Mouse (Mus musculus) adrenal gland, postnatal 36 days (tissue): Measurements from ENCODE around the gene Vmn2r84. TPM values are rescaled to one million over a fixed set of nuclear protein-coding genes. Genes with fewer than 3 reads are reported as not detected.
"Not testable (repeated sequence)": the region's sequence is repeated elsewhere in the genome, so short reads cannot be mapped to it uniquely, and the experiment has no call there.

Source experiments
- DNase-seq, 2 experiments: peaks; one replicate each; pipeline ENCODE4 v3.0.0; 2021; ENCODE audit warnings: mixed read lengths in 1 of 2
- long read RNA-seq, 2 experiments: library from polyadenylated mRNA; stranded (forward); transcript quantifications; one replicate each; pipeline ENCODE4 v2.0.0; 2021; ENCODE audit warnings: borderline sequencing depth in 2 of 2
- total RNA-seq, 2 experiments: library from RNA; stranded (reverse); gene quantifications; 2 replicates each; pipeline ENCODE4 v1.2.3; 2021

Gene Vmn2r84
- total RNA-seq, result not detected
- long read RNA-seq, experiment 1, result 0 reads
- long read RNA-seq, experiment 2, result 0 reads

- no peak for DNase-seq
These were observed at the start of gene Vmn2r84 for GRCm38 (mm10) chr10:130394232-130394631. Vmn2r84 (minus strand) TSS chr10:130394332.

GRCm38 (mm10) chr10:130434185-130434898, 40.2 kb upstream of the Vmn2r84 start:
- peak; percentile 3 to 12 for DNase-seq

DNA sequence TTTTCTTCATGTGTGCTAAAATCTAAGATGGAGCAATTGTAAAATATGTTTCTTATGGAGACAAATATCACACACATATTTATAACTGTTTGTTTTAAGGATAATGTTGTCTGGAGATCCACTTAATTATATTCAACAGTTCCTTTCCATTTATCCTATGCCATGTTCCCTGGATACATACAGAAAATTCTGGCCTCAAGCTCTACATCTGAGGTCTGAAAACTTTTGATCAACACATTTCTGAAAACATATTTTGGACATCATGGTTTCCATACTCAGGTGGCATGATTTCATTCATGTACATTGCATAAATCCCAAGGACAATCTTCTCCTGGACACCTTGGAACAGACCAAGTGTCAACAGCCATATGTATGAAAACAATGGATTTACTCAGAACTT, 35.5 kb upstream of the Vmn2r84 start, which contains the start of gene Vmn2r85:
Vmn2r85 (minus strand) TSS at position 101 of the 400 bp plus-strand sequence.
- not testable (repeated sequence) for DNase-seq

DNA sequence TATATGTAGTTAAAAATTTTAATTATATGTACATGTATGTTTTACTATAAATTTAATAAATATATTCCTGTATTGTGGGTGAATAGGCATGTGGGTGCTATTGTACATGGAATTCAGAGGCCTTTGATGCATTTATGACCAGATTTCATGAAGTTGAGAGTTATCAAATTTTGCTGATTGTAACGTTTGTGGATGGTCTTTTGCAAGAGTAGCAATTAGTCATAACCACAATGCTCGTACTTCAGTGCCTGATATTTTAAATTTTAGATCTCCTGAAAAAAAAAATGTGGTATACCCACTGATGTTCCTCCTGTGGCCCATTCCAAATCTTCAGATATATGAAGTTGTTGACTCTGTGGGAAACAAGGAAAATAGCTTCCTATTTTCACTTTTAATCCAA, 28.2 kb upstream of the Vmn2r84 start:
- DNase-seq, result not testable (repeated sequence)

DNA sequence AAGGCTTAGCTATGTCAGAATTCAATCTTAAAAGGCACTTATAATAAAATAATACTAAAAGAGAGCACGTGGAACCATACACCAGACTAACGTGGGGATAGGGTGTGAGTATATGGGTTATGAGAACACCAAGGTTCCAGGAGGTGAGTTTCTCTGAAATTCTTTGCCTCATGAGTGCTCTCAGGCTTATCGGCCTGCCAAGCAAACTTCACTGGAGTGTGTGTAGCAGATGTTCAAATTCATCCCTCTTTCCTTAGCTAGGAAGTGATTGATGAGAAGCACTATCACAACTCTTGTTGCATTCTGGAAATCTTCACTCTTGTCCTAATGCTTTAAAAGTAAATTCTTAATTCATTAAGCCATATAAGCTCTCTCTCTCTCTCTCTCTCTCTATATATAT, 26.3 kb upstream of the Vmn2r84 start:
- no peak for DNase-seq

- DNase-seq, result not testable (repeated sequence)
These were observed 25.8 kb upstream of the Vmn2r84 start for GRCm38 (mm10) chr10:130419954-130420353.

DNA sequence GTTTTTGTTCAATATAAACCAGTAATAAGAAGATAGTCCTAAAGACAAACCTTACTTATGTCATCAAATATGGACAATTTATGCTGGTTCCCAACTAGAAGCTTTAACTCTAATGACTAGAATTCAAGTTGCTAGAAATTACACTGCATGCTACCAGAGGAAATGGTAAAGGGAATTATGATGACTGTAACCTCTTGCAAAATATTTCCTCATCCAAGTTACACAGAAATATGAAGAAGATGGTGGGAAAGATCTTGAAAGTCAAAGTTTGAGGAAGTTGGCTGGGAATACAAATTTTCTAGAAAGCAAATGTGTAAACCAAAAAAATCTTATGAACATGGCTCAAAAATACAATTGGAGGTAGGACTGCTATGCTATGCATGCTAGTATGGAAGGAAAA, 22.2 kb upstream of the Vmn2r84 start:
- DNase-seq, result not testable (repeated sequence)

DNA sequence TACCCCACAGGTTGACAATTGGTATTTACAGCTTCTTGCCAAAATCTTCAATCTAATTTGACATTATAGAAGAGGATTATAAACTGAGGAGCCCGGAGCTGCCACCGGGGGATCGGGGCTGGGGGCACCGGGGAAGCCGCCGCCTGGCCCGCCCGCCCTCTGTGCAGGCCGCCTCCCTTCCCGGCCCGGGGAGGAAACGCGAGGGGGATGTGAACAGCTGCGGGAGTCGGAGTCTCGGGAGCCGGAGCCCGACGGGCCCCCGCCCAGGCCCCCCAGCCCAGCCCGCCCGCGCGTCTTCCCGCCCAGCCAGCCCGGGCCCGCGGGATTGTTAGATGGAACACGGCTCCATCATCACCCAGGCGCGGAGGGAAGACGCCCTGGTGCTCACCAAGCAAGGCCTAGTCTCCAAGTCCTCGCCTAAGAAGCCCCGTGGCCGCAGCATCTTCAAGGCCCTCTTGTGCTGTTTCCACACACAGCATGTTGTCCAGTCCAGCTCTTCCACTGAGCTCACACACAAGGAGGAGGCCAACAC, 18.1 kb upstream of the Vmn2r84 start:
- DNase-seq, result not testable (repeated sequence)

DNA sequence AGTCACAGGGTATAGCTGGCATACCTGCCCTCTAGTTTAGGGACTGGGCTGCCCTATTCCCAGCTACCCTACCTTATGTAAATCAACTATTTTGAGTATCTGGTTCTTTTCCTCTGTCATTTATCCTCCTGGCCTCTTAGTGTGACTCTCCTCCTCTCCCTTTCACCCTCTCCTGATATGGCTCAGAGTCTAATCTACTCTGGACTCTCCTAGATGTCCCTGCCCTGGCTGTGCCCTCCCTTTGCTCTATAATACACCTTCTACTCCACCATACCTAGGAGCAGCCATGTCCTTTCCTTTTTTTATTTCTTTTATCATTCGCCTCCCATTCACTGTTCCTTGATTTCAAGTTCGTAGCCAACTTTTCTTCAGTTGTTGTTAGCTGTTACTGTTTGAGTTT, 19.0 kb downstream of the Vmn2r84 start:
- no peak for DNase-seq

- DNase-seq, result peak in 1 of 2 experiments; percentile 6
These were observed 21.5 kb downstream of the Vmn2r84 start for GRCm38 (mm10) chr10:130372491-130373173.

GRCm38 (mm10) chr10:130371644-130372043, 22.5 kb downstream of the Vmn2r84 start:
- DNase-seq, result no peak

DNA sequence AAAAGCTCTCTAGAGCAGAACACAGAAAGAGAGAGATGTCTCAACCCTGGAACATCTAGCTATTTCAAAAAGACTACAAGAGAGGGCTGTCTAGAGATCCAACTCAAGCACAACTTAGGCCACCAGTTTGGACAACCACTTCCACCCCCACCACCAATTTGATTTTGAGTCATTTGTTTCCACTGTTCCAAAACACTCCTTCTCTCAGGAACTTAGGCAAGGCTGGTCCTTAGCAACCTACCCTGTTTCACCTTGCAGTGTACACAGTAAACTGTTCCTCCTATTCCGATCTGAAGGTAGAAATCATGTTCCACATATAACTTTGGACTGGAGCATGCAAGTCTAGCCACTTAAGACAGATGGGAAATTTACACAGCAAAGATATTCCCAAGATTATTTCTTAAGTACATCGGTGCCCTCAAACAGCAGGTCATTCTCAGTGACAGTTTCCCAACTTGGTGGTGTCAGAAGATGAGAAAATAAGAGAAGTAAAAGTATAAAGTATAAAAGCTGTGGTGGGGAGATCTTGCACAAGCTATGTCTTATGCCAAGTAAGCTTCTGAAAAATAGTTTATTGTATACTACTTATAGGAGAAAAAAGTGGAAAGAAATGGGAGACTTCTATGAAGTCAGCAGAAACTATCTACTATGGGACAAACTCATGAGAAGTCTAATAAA, 24.0 kb downstream of the Vmn2r84 start:
- DNase-seq, result no peak

DNA sequence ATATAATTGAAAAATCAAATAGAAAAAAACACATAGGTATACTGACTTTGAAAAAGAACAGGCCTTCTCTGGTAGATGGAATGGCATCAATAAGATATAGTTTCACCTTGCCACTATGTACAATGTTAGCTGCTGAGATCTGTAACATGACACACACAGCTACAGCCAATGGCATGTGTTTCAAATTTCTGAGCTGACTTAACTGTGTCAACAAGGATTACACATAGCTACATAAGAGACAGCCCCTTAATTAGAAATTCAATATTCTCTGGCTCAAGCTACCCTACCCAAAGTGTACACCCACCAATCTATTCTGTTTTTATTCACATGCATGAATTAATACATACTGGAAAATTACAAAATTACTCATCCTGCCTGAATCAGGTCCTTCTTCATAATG, 25.7 kb downstream of the Vmn2r84 start:
- no peak for DNase-seq

DNA sequence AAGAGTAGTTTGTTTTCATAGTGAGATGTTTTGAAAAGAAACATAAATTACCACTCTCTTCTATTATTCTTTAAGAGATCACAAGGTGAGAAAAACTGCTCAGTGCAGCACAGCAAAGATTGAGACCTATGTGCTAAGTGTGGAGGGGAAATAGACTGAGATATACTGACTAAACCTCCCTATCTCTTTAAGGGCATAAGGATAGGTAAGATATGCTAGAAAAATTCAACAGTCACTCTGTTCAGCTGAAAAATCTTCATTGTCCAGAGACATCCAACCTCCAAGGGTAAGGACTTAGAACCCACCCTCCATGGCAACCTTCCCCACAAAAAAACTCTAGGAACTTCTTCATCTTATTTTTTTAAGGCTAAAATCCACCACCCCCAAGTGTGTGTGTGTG, 29.4 kb downstream of the Vmn2r84 start:
- no peak for DNase-seq

- DNase-seq, result peak in 1 of 2 experiments; percentile 2
These were observed 30.5 kb downstream of the Vmn2r84 start for GRCm38 (mm10) chr10:130363438-130364164.

DNA sequence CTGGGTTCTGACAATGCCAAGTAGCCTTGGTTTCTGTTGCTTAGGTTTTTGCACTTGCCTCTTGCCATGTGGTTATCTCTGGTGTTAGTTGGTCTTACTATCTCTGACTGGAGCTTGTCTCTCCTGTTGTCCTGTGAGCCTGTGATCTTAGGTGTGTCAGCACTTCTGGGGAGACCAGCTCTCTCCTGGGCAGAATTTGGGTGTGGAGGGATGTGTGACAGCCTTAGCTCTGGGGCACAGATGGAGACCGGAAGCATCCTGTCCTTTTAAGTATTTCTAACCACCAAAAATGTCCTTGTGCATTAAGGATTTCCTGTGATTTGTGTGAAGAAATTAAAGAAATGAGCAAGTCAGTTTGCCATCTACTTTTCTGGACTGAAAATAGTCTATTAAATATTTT, 50.1 kb downstream of the Vmn2r84 start:
- no peak for DNase-seq

- not testable (repeated sequence) for DNase-seq
These were observed 54.1 kb downstream of the Vmn2r84 start for GRCm38 (mm10) chr10:130340050-130340449.

GRCm38 (mm10) chr10:130337581-130337980, 56.6 kb downstream of the Vmn2r84 start:
- DNase-seq, result no peak

- no peak for DNase-seq
These were observed 57.7 kb downstream of the Vmn2r84 start for GRCm38 (mm10) chr10:130336385-130336784.

DNA sequence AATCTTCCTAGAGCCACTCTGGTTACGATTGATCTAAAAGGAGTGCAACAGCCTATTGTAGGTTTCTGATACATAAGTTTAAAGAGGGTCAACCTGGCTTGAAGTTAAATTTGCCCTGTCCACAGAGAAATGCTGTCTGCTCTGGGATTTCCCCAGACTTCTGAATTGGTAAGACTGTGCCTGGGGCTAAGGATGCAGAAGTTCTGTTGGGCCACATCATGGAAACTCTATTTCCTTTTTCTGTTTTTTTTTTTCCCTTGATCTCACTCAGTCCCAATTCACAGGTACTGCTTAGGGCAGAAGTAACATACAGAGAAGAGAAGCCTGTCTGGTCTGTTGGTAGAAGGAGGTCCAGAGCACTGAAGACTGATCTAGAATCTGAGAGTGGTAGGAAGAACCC, 63.4 kb downstream of the Vmn2r84 start:
- no peak for DNase-seq
